Comparison of ENCODE assay signal across 8 mouse cellular contexts in the genomic region with DNA sequence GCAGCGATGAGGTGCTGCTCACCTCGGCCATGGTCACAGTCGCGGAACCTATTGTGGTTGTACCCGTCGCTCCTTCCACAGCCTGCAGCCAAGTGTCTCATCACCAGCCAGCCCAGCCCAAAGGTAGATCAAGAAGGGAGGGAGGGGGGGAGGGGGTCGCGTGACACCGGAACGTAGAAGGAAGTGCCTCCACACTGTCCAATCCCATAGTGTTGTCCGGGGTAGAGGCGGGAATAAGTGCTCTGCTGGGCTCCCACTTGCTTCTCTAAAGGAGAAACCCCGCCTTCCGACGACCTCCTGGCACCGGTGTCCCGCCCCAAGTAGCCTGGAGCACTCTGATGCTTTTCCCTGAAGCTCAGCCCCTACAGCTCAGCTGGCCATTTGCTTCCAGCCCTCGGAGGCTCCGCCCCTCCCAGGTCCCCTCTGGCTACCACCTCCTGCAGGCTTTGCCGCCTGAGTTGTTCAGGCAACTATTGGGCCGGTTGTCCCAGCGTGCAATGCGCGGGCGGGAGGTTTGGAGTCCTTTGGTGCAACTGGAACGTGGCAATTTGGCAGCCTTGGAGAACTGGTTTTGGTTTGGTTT. TPM values are rescaled to one million over a fixed set of nuclear protein-coding genes. Genes with fewer than 3 reads are reported as not detected.
A peak's percentile ranks its signal among the peaks of the same experiment; 100 is the strongest.
DNase-seq lines count a peak whose midpoint lies in the region; ATAC-seq and TF ChIP-seq lines count a peak whose summit lies in the region.

A gene (minus strand): TSS at position 183 of the 583 bp plus-strand sequence.
A gene (plus strand): TSS at position 400 of the 583 bp plus-strand sequence.

- H3K4me3 ChIP-seq in G1E (ENCODE audit: low read depth, low read length), result peak within 1 kb of the TSS; percentile 81
- H3K4me3 ChIP-seq in forebrain, embryonic 16.5 days (replicated peaks; ENCODE audit: low read length), result peak within 1 kb of the TSS; percentile 66
- peak within 1 kb of the TSS; percentile 56 for H3K4me3 ChIP-seq in lung, embryonic 15.5 days

- H3K9me3 ChIP-seq in G1E (replicated peaks), result no peaks in the 10 kb centered on the region
- no peaks in the 10 kb centered on the region for H3K9me3 ChIP-seq in forebrain, embryonic 16.5 days (ENCODE audit: control insufficient read depth, low read length)
- H3K9me3 ChIP-seq in lung, embryonic 15.5 days, result no peaks in the 10 kb centered on the region

- H3K27ac ChIP-seq in forebrain, embryonic 16.5 days (ENCODE audit: low read length), result peak within 1 kb of the TSS; percentile 47; the same call in 1 of the 2 replicates
- H3K27ac ChIP-seq in lung, embryonic 15.5 days, result peak within 1 kb of the TSS; percentile 39; the same call in 1 of the 2 replicates

- H3K4me2 ChIP-seq in forebrain, embryonic 16.5 days (ENCODE audit: low read length), result peak within 1 kb of the TSS; percentile 56
- peak within 1 kb of the TSS; percentile 57 for H3K4me2 ChIP-seq in lung, embryonic 15.5 days

- peak; percentile 69 for DNase-seq in G1E (ENCODE audit: low spot score)
- DNase-seq in cerebellum, adult 18-20 months, result peak; percentile 80 to 94
- peak; percentile 86 for DNase-seq in heart, postnatal 4 days
- DNase-seq in layer of hippocampus, adult 8-10 months (ENCODE audit: low spot score in 2 of 2), result peak; percentile 82 to 88
- DNase-seq in ovary, adult 18-20 months (ENCODE audit: low spot score), result peak; percentile 92
- peak; percentile 85 for DNase-seq in thymus, postnatal 0 days (ENCODE audit: low spot score)

- WGBS in forebrain, embryonic 16.5 days, result 15% methylated on average over 24 of the region's 26 CpGs
- WGBS in lung, embryonic 15.5 days, result 13% methylated on average over 26 of the region's 26 CpGs

- H3K4me1 ChIP-seq in G1E (ENCODE audit: insufficient read depth, low read depth, low read length), result no peaks in the 10 kb centered on the region
- H3K4me1 ChIP-seq in forebrain, embryonic 16.5 days (replicated peaks; ENCODE audit: control insufficient read depth, insufficient read depth, low read length), result peaks cover 11% of the 10 kb centered on the region
- H3K4me1 ChIP-seq in lung, embryonic 15.5 days, result peaks cover 4% of the 10 kb centered on the region; the same call in 1 of the 2 replicates

- peaks cover 15% of the 10 kb centered on the region for H3K36me3 ChIP-seq in G1E (replicated peaks)
- H3K36me3 ChIP-seq in forebrain, embryonic 16.5 days (ENCODE audit: control insufficient read depth, insufficient read depth), result no peaks in the 10 kb centered on the region
- no peaks in the 10 kb centered on the region for H3K36me3 ChIP-seq in lung, embryonic 15.5 days

- H3K27me3 ChIP-seq in G1E (ENCODE audit: insufficient read depth, low read length), result no peaks in the 10 kb centered on the region
- no peaks in the 10 kb centered on the region for H3K27me3 ChIP-seq in forebrain, embryonic 16.5 days (replicated peaks; ENCODE audit: control insufficient read depth, insufficient read depth, low read length)
- H3K27me3 ChIP-seq in lung, embryonic 15.5 days, result no peaks in the 10 kb centered on the region

- no peak for TF ChIP-seq CTCF in G1E (IDR thresholded peaks at IDR 0.05; ENCODE audit: low read depth, low read length)

- peak within 1 kb of the TSS; percentile 67 for H3K9ac ChIP-seq in forebrain, embryonic 16.5 days (replicated peaks; ENCODE audit: low read depth, low read length)
- H3K9ac ChIP-seq in lung, embryonic 15.5 days, result peak within 1 kb of the TSS; percentile 42; the same call in 1 of the 2 replicates

- ATAC-seq in G1E (ENCODE audit: extremely low read depth, insufficient number of reproducible peaks, low FRiP score, poor library complexity, severe bottlenecking), result peak; percentile 97
- ATAC-seq in forebrain, embryonic 16.5 days, result peak; percentile 99
- ATAC-seq in lung, embryonic 15.5 days (ENCODE audit: borderline replicate concordance, extremely low read depth, low FRiP score, low TSS enrichment), result peak; percentile 100

RNA-seq across cellular contexts. Expression of the first gene that starts in this region (rescaled TPM):
- total RNA-seq in G1E (2014; fragmentation: Nextera tagmentation) (50.6 and 53.7 TPM in 2 replicates), G1E (2017) (83.3 and 89.9 TPM in 2 replicates)
- polyA plus RNA-seq in G1E (2012), result 0.29 and 0.72 TPM in 2 replicates
- 17.2 and 17.5 TPM in 2 replicates for polyA plus RNA-seq in forebrain, embryonic 16.5 days (2015; fragmentation: Nextera tagmentation; extraction: Ambion mirVana)
- total RNA-seq in heart, postnatal 4 days (2021), result 10 to 100 TPM; 15.0 to 16.6 TPM
- 10 to 100 TPM; 19.0 to 24.9 (median 23.3) TPM for total RNA-seq in layer of hippocampus, adult 8-10 months (2022)
- polyA plus RNA-seq in lung, embryonic 15.5 days (2015; fragmentation: Nextera tagmentation; extraction: Ambion mirVana), result 20.0 and 20.6 TPM in 2 replicates
- 10.1 and 11.2 TPM in 2 replicates for polyA plus RNA-seq in thymus, postnatal 0 days (2015; fragmentation: Nextera tagmentation; extraction: Ambion mirVana)

RNA-seq across cellular contexts. Expression of the second gene that starts in this region (rescaled TPM):
- total RNA-seq in G1E (2014; fragmentation: Nextera tagmentation), result 12.2 and 13.4 TPM in 2 replicates
- total RNA-seq in G1E (2017), result 24.7 and 27.8 TPM in 2 replicates
- polyA plus RNA-seq in G1E (2012), result 0.21 and 0.28 TPM in 2 replicates
- 5.7 TPM in 2 replicates for polyA plus RNA-seq in forebrain, embryonic 16.5 days (2015; fragmentation: Nextera tagmentation; extraction: Ambion mirVana)
- 1 to 10 TPM; 2.1 to 2.5 TPM for total RNA-seq in heart, postnatal 4 days (2021)
- 1 to 10 TPM; 1.5 to 2.2 (median 1.7) TPM for total RNA-seq in layer of hippocampus, adult 8-10 months (2022)
- polyA plus RNA-seq in lung, embryonic 15.5 days (2015; fragmentation: Nextera tagmentation; extraction: Ambion mirVana), result 12.4 and 12.7 TPM in 2 replicates
- polyA plus RNA-seq in thymus, postnatal 0 days (2015; fragmentation: Nextera tagmentation; extraction: Ambion mirVana), result 6.4 TPM in 2 replicates

Comparison
In these comparisons a context has a peak if more than half of its experiments do, and no peak if none do; other contexts are left out.
1. Peak in every context shown above with its lines: DNase-seq, ATAC-seq, H3K4me3 ChIP-seq and H3K27ac ChIP-seq.